Mouse (Mus musculus) stomach, postnatal 0 days (tissue): ENCODE measurements around the gene Zfp316.

Experiments
- CTCF ChIP-seq: IDR thresholded peaks from 2 replicates; pipeline ENCODE4 v1.5.1; 2016; ENCODE audit warnings: antibody characterized with exemption, low read depth, mild to moderate bottlenecking, moderate library complexity
- EP300 ChIP-seq: optimal IDR thresholded peaks from 2 replicates; pipeline ENCODE3; 2016; ENCODE audit warnings: antibody characterized with exemption

- TF ChIP-seq CTCF = peak; percentile 83
- no peak for TF ChIP-seq EP300
Observed at GRCm38 (mm10) chr5:143299686-143300085, 29.9 kb upstream of the Zfp316 start.
